Mouse (Mus musculus) kidney, adult 8-10 months (tissue): ENCODE data around the gene Foxs1.
A peak's percentile ranks its signal among the peaks of the same experiment; 100 is the strongest.

Experiments used
- DNase-seq, 2 experiments: peaks; one replicate each; pipeline ENCODE4 v3.0.0; 2022

Gene Foxs1

DNA sequence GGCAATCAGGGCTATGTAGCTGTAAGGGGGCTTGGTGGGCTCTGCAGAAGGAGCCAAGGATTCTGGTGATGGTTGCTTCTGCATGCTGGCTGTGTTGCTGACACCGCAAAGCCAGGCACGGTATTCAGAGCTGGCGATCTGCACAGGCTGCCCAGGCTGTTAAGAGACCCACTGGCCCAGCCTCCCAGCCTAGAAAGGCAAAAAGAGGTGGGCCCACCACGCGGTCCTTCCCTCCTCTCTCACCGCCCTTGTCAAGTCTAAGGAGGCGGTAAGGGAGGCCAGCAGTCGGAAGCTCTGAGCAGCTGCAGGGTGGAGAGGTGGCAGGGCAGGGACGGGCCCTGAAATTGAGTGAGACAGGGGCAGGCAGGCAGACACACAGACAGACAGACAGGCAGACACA lies at the start of gene Foxs1:
TSS of gene Foxs1 (minus strand) at position 161 of the 400 bp plus-strand sequence.
- DNase-seq, result no peak

DNA sequence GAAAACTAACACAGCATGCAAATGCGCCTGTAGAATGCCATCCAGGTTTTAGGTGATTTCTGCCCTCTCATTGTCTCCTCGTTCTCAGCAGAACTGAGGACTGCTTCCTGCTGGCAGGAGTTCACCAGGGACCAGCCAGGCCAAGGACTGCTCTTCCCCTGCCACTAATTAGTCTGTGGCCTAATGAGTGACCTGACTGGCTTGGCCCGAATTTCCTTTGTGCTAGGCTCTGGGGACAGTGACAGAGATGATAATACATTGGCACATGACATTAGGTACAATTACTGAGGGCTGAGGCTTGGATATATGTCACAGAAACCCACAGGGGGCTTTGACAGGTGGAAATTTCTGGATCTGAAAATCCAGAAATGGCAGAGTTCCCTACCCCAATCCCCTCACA lies 44.0 kb upstream of the Foxs1 start:
- DNase-seq, result no peak

DNA sequence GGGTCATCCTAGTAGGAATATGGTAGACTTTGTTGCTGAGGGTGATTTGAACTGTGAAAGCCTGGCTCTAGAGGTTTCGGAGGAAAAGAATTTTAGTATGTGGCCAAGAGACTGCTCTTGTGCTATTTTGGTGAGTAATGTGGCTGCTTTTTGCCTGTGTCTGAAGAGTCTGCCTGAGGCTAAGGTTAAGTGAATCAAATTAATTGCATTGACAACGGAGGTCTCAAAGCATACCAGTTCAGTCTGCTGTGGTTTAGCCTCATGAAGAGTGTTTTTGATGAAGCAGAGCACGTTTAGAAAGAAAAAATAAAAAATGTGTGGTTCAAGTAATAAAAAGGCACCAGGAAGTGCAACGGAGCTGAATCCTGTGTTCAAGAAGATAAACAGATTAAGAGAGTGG lies 32.5 kb upstream of the Foxs1 start:
- no peak for DNase-seq

DNA sequence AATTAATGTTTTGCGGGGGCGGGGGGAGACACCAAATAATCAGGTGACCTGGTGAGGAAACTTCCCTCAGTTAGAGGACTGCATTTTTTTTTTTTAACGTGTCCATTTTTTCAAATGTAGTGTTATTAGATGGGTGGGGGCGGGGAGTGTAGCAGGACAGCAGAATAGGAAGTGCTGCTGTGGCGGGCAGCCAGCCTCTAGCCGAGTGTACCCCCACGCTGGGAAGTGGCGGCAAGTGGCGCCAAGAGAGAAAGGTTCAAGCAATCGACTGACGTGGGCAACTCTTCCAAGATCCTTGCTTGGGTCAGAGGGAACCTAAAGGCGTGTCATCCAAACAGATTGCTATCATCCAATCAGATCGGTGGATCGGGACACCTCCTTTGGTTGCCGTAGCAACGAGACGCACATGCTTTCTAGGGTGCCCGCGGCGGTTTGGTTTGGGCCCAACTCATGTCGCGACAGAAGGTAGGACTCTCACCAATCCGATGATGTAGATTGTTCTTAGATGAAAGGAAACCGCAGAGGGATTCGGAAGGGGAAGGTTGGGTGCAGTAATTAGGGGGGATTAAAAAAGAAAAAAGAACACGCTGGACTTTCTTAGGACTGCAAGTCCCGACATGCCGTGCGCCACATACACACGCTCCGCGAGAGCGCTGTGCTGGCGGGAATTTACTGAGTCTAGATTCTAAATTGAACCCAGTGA lies 29.2 kb upstream of the Foxs1 start, which contains the start of gene Ttll9:
TSS of gene Ttll9 (plus strand) at position 395 of the 703 bp plus-strand sequence.
- DNase-seq, result peak; percentile 83 to 89

DNA sequence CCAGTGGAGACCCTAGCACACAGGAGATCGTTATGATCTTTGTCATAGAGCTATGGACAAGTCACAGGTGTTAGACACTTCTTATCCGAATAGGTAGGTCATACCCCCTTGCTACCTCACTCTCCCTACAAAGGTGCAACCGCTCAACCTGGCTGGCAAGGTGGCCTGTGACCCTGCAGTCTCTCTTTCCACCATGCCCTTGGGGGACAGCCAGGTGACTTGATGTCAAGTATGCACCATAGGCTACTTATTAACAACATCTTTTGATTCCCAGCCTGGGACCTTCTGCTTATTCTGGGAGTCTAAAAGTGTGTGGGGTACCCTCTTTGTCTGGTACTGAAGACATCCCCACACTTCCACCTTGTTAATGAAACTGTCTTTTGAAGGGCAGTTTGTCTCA lies 25.1 kb upstream of the Foxs1 start:
- peak; percentile 36 to 61 for DNase-seq

DNA sequence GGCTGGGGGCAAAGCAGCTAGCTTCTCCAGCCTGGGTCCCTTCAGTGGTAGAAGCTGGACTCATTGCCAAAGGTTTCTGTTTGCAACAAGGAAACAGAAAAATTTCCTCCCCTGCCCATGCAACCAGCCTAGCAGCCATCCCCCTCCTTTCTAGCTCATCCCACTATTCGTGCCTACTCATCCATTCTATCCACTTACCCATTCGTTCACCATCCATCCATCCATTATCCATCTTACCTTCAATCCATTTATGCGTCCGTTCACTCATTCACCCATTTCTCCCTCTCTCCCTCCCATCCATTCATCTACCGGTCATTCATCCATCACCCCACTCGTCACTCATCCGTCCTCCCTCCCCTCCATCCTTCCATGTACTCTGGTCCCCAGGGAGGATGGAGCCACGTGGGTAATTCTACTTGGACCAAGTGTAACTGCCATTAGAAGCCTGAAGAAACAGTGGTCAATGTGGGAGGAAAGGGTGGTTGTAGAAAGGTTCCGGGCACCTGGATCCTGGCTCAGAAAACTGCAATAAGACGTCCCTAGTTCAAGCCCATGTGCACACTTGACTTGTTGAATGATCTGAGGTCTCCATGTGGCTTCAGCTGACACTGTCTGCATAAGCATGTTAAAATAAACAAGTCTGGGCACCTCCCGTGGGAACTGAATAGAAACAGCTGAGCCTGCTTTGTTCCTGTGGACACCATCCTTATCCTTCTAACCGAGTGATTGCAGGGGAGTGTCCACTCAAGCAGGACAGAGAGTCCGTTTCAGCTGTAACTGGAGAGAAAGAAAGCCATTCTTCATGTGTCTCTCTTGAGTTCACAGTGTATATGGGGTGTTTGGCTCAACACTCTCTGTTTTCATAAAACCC lies 19.1 kb upstream of the Foxs1 start:
- DNase-seq, result no peak

DNA sequence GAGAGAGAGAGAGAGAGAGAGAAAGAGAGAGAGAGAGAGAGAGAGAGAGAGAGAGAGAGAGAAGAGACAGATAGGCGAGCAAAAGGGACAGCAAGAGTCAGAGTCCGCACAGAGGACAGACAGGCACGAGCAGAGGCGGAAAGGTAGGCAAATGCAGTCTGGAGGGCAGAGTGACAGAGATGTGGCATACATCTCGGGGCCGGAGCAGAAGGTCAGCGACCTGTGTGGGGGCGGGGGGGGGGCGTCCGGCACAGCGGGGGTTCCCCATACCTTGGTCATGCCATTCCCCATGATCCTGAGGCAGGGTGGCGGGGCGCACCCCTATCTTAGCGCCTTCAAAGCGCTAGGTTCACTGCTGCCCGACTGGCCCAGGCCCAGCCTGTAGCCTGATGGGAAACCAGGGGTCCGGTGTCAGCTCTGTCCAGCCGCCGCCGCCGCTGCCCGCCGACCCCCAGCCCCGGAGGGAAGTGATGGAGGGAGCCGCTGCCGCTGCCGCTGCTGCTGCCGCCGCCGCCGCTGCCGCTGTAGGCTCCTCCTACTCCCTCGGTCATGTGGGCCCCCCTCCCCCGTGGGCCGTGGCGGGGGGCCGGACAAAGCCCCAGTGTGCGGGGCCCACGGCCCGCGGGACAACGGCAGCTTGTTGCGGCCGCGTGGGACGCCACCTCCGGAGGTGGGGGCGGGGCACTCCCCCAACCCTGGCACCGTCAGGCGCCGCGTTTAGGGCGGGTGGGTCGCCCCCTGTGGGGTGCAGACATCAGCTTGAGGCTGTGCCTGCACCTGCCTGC lies 18.2 kb upstream of the Foxs1 start, which contains the start of gene Dusp15:
TSS of gene Dusp15 (minus strand) at position 634 of the 785 bp plus-strand sequence.
- no peak for DNase-seq

DNA sequence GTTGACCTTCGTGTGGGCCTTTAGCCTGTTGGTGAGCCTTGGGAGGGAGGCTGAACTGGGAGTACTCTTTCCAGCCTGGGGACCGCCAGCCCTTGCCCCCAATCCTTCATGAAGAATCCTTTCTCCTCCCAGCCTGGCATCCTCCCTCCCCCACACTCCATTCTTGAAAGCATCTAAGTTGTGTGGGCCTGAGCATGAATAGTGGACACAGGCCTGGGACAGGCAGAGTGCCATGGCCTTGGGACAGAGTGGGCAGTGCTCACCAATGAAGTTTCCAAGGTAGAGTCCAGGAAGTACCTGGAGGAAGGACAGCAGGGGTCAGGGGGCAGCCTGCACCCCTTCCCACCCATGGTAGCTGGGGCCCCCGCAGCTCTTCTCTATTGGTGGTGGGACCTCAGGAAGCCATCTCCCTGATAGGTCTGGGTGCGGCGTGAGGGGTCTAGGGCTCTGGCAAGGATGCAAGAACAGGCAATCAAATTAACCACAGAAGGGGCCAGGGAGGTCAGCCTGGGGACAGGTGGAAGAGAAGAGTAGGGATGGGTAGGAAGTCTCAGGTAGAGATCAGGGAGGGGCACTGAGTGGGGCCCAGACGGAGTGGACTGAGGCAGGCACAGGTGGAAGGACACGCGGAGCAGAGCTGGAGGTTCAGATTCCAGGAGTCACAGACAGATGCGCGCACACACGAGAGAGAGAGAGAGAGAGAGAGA lies 17.5 kb upstream of the Foxs1 start:
- DNase-seq, result no peak

DNA sequence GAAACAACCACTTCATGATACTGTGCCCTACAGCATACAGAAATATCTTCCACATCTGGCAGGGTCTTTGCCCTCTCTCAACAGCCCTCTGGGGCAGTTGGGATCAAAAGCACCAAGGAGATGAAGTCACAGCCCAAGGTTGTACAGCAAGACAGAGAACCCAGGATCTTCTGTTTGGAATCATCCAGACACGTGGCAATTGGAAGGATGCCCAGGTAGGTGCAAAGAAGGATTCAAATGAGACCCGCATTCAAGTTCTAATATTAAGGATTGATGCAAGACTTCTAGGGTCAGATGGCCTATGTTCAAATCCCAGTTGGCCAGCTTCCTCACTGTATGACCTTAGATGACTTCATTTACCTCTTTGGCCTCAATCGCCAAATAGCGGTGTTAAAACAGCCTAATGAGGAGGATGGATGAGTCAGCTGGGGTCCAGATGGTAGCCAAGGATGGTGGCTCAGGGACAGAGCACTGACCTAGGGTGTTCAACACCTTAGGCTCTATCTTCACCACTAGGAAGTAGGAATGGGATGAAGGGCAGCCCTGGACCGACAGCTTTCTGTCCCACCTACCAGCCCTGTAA lies 15.5 kb upstream of the Foxs1 start:
- DNase-seq, result no peak

DNA sequence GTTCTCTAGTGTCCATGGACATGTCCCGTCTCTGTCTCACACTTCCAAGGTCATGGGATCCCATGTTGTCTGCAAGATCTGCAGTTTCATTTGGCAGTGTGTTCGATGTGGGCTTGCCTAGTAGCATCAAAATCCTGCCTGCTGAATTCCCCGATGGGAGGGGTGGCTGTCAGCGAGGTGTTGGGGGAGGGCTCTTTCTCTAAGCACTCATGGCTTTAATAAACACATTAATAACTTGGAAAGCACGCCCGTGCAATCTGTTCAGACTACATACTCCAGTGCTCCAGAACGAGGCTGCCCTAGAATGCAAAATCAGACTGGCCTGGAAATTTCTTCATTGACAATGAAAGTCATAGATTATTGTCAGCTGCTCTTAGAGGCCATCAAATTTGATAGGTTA lies 14.1 kb upstream of the Foxs1 start:
- no peak for DNase-seq

DNA sequence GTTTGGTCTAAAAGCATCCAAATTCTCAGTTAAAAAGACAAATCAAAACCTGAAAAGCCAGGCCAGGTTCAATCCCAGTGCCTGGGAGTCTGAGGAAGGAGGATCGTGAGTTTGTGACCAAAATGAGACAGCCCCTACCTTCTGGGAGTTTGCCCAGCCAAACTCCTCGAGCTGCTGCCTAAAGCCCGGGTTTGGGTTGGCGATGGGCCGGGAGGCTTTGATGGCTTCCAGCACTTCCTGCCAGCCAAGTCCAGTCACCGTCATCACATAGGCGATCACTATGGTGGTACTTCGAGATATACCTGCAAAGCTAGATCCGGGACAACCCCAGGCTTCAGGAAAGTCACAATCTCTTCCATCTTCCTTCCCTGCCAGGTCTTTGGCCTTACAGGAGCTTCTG lies 11.0 kb upstream of the Foxs1 start:
- DNase-seq, result no peak

DNA sequence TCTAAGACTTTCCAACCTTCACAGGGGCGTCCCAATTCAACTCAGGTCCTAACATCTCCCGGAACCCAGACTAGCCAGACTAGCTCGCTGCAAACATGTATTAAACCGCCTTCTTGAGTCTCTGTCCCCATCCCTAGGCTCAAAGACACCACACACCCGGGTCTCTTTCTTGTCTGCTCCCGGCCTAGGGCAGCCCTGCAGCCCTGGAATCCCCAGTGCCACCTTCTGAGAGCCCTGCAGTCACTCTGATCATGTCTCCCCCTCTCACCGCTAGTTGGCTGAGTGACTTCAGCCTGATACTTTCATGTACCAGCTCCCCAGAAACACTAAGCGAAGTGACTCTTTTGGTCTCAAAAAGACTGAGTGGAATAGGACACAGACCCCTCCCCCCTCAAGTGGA lies 10.6 kb upstream of the Foxs1 start:
- no peak for DNase-seq

DNA sequence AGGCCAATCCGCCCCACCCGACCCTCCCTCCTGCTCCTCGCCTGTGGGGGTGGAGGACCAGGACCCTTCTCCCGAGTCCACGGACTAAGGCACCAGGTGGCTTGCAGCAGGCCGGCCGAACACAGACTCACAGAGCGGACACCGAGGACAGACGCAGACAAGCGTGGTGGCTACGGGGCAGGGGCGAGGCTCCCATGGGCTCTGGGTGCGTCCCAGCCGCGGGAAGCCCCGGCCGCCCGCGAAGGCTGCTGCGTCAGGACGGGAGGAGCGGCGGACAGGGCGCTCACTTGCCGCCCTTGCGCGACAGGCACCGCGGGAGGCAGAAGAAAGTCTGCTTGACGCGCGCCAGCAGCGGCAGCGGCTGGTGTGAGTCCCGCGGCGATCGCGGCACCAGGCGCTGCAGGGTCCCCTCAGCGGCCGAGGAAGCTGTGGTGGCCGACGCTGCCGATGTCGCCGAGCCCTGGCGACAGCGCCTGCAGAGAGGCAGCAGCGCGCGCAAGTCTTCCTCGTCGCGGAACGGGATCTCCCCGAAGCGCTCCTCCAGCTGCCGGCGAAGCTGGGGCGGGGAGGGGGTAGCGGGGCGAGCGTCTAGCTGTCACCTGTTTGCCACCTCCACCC lies 10.0 kb upstream of the Foxs1 start:
- DNase-seq, result no peak

DNA sequence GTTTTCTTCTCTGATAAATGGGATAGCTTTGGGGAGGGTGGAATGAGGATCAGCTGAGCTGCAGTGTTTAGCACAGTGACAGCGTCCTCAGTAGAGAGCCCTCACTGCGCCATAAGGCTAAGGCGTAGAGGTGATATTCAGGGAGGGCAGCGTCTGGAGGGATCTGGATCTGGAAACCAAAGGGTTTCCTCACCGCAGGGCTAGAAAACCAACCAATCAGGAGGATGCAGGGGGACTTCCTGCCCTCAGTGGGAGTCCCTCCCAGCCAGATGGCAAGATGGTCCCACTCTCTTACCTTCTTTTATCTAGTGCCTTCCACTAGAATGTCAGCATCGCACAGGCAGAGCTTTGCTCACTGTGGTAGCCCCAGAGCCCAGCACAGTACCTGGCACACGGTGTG lies 8.8 kb upstream of the Foxs1 start:
- DNase-seq, result no peak

DNA sequence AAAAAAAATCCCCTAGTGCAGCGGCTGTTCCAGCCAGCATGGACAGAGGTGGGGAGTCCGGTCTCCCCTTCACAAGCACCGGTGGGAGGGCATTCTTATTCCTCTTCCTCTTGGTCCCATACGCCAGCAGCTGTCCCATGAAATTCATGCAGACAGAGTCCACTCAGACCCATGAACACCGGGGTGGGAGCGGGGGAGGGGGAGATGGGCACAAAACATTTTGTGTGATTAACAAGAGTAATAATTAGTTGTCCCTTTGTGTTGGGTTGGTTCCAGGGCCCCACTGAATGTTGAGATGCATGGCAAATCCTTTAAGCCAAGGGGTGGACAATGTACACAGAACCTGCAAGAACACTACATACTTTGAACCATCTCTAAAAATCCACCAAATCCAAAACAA lies 8.1 kb upstream of the Foxs1 start:
- DNase-seq, result no peak

DNA sequence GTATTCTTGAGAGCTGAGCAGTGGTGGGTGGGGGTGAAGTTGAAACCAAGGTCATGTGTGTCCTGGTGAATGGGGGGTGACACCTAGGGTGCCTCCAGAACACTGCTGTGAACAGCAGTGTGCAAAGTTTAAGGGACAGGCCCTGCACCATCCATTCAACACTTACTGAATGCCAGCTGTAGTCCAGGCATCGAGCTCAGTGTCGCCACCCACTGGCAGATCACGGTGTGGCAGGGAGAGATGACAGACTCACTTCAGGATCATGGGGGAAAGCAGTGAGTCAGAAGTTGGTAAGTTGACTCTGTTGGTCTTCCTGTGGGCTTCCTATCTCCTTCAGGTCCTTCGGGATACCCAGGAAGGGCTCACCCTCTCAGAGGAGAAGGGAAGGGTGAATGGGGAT lies 6.8 kb upstream of the Foxs1 start:
- DNase-seq, result peak in 1 of 2 experiments; percentile 56

DNA sequence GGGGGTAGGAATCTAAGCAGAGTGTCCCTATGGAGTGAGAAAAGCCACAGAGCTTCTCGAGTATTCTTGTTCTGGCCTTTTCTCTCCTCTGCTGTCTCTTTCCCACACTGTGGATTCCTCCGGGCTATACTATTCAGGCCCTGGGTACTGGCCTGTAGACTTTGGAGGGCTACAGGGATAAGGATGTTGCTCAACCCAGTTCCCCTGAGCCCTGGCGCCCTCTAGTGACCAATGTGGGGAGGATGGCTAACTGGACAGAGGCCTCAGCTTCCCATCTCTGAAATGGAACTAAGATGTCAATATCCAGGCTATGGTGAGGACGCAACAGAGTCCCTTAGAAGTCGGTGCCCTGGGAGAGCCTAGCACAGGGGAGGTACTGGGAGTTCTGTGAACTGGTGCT lies 606 bp upstream of the Foxs1 start:
- DNase-seq, result peak in 1 of 2 experiments; percentile 53

DNA sequence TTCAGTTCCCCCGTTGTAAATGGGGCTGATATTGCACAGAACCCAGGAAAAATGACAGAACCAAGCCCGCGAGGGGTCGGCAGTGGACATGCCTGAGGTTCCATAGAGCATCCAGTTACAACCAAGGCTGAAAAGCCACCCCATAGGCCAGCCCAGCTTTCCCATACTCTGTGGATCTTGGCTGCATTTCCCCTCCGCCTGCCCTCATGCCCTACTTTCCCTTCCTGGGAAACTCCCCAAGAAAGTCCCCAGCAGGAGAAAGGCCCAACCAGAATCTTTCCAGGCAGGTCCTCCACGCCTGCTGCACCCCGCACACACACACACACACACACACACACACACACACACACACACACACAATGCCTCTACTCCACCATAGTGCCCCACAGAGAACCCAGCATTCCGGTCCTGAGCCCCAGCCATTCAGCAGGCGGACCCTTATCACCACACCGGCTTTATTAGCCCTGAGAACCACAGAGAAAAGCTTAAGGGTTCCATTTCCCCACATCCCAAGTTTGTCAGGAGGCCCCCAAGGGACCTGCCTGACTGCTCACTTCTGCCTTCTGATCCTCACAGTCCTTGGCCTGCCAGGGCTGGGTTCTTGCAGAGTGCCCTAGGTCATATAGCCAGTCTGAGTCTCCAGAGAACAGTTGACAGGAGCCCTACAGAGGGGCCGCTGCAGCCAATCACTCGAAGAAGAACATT lies 1.4 kb downstream of the Foxs1 start:
- DNase-seq, result no peak

DNA sequence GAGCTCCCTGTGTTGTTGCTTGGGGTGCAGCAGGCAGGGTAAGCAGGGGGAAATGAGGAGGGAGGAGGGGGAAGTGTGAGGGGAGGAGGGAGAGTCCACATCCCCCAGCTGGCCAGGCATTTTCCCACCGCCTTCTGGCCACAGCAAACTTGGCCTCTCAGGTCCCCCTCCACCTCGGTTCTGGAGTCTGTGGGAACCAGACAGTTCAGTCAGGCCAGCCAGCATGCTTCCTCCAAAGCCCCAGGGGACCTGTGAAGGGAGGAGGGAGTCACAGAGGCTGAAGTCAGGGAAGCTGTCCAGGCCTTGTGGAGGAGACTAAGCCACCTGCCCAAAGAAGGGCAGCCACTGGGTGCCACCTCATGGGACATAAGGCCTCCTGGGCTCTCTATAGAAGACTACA lies 2.7 kb downstream of the Foxs1 start:
- DNase-seq, result peak in 1 of 2 experiments; percentile 31

DNA sequence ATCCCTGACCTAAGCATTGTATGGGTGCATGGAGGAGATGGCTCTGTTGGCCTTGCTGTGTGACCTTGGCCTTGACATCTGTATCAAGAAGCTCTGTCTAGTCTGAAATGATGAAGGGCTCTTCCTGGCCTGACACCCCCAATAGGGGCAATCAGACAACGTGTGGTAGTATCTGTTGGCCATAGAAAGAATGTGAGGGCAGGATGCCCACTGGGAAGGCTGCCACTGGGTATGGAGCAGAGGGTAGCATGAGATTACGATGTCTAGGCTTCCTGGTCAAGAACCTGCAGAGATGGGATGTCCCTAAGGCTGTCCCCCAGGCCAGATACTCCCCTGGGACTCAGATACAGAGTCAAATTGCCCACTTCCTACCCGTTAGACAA lies 4.0 kb downstream of the Foxs1 start:
- no peak for DNase-seq
